Mouse (Mus musculus): ENCODE results near the gene Gm48552. TPM values are rescaled to one million over a fixed set of nuclear protein-coding genes. Genes with fewer than 3 reads are reported as not detected.
A peak's percentile ranks its signal among the peaks of the same experiment; 100 is the strongest.

Gene Gm48552
- polyA plus RNA-seq, 1 experiment: 3.6 TPM

- H3K4me1 ChIP-seq (ENCODE audit: control insufficient read depth, insufficient read depth, low read length): peaks cover 86% of the 10 kb centered on the region
- 49% methylated on average over 17 of the region's 17 CpGs for WGBS
- TF ChIP-seq POLR2A (IDR thresholded peaks at IDR 0.05; ENCODE audit: borderline replicate concordance, extremely low read depth, low read depth, low read length) (no peak), CTCF (IDR thresholded peaks at IDR 0.05; ENCODE audit: insufficient read depth, low read length) (no peak)
- H3K4me3 ChIP-seq (replicated peaks; ENCODE audit: extremely low read depth, low read depth, low read length): no peak overlapping the region
- peak; percentile 47 for DNase-seq
Measured at GRCm38 (mm10) chr10:81415549-81416310, 26.9 kb downstream of the Gm48552 start.

GRCm38 (mm10) chr10:81416581-81417226 lies 27.9 kb downstream of the Gm48552 start:
- TF ChIP-seq CTCF (IDR thresholded peaks at IDR 0.05; ENCODE audit: insufficient read depth, low read length) (peak; percentile 59), POLR2A (IDR thresholded peaks at IDR 0.05; ENCODE audit: borderline replicate concordance, extremely low read depth, low read depth, low read length) (no peak)

GRCm38 (mm10) chr10:81417227-81418215 lies 28.7 kb downstream of the Gm48552 start:
- DNase-seq: no peak
- TF ChIP-seq CTCF (IDR thresholded peaks at IDR 0.05; ENCODE audit: insufficient read depth, low read length): no peak
- no peak for TF ChIP-seq POLR2A (IDR thresholded peaks at IDR 0.05; ENCODE audit: borderline replicate concordance, extremely low read depth, low read depth, low read length)

More at GRCm38 (mm10) chr10:81416581-81417226, 27.9 kb downstream of the Gm48552 start:
- Histone ChIP-seq H3K4me3 (replicated peaks; ENCODE audit: extremely low read depth, low read depth, low read length) (no peak overlapping the region), H3K4me1 (ENCODE audit: control insufficient read depth, insufficient read depth, low read length) (peaks cover 79% of the 10 kb centered on the region)
- WGBS: 4% methylated on average over 26 of the region's 26 CpGs
- peak; percentile 83 for DNase-seq

GRCm38 (mm10) chr10:81418216-81419070 lies 29.6 kb downstream of the Gm48552 start:
- no peak for DNase-seq
- 62% methylated on average over 11 of the region's 11 CpGs for WGBS
- Histone ChIP-seq H3K4me3 (replicated peaks; ENCODE audit: extremely low read depth, low read depth, low read length) (no peak overlapping the region), H3K4me1 (ENCODE audit: control insufficient read depth, insufficient read depth, low read length) (peaks cover 68% of the 10 kb centered on the region)
- no peak for TF ChIP-seq POLR2A (IDR thresholded peaks at IDR 0.05; ENCODE audit: borderline replicate concordance, extremely low read depth, low read depth, low read length)
- no peak for TF ChIP-seq CTCF (IDR thresholded peaks at IDR 0.05; ENCODE audit: insufficient read depth, low read length)

More at GRCm38 (mm10) chr10:81417227-81418215, 28.7 kb downstream of the Gm48552 start:
- Histone ChIP-seq H3K4me3 (replicated peaks; ENCODE audit: extremely low read depth, low read depth, low read length) (no peak overlapping the region), H3K4me1 (ENCODE audit: control insufficient read depth, insufficient read depth, low read length) (peaks cover 75% of the 10 kb centered on the region)
- WGBS: 37% methylated on average over 12 of the region's 12 CpGs

GRCm38 (mm10) chr10:81419111-81419928 lies 30.5 kb downstream of the Gm48552 start:
- TF ChIP-seq POLR2A (IDR thresholded peaks at IDR 0.05; ENCODE audit: borderline replicate concordance, extremely low read depth, low read depth, low read length): no peak
- no peak for TF ChIP-seq CTCF (IDR thresholded peaks at IDR 0.05; ENCODE audit: insufficient read depth, low read length)
- no peak for DNase-seq
- no peak overlapping the region for H3K4me3 ChIP-seq (replicated peaks; ENCODE audit: extremely low read depth, low read depth, low read length)
- 87% methylated on average over 10 of the region's 10 CpGs for WGBS
- H3K4me1 ChIP-seq (ENCODE audit: control insufficient read depth, insufficient read depth, low read length): peaks cover 69% of the 10 kb centered on the region

GRCm38 (mm10) chr10:81420191-81420767 lies 31.5 kb downstream of the Gm48552 start:
- 87% methylated on average over 40 of the region's 40 CpGs for WGBS
- DNase-seq: peak; percentile 9
- peaks cover 66% of the 10 kb centered on the region for H3K4me1 ChIP-seq (ENCODE audit: control insufficient read depth, insufficient read depth, low read length)
- no peak for TF ChIP-seq CTCF (IDR thresholded peaks at IDR 0.05; ENCODE audit: insufficient read depth, low read length)
- no peak for TF ChIP-seq POLR2A (IDR thresholded peaks at IDR 0.05; ENCODE audit: borderline replicate concordance, extremely low read depth, low read depth, low read length)
- H3K4me3 ChIP-seq (replicated peaks; ENCODE audit: extremely low read depth, low read depth, low read length): no peak overlapping the region

GRCm38 (mm10) chr10:81421041-81421796 lies 32.4 kb downstream of the Gm48552 start:
- DNase-seq: peak; percentile 12
- 73% methylated on average over 4 of the region's 4 CpGs for WGBS
- peaks cover 62% of the 10 kb centered on the region for H3K4me1 ChIP-seq (ENCODE audit: control insufficient read depth, insufficient read depth, low read length)

More at GRCm38 (mm10) chr10:81421041-81421796, 32.4 kb downstream of the Gm48552 start:
- H3K4me3 ChIP-seq (replicated peaks; ENCODE audit: extremely low read depth, low read depth, low read length): no peak overlapping the region
- no peak for TF ChIP-seq CTCF (IDR thresholded peaks at IDR 0.05; ENCODE audit: insufficient read depth, low read length)
- TF ChIP-seq POLR2A (IDR thresholded peaks at IDR 0.05; ENCODE audit: borderline replicate concordance, extremely low read depth, low read depth, low read length): no peak

Measured in lung, adult 2 months (tissue).